ENCODE assay signal across 21 mouse cellular contexts in the genomic region with DNA sequence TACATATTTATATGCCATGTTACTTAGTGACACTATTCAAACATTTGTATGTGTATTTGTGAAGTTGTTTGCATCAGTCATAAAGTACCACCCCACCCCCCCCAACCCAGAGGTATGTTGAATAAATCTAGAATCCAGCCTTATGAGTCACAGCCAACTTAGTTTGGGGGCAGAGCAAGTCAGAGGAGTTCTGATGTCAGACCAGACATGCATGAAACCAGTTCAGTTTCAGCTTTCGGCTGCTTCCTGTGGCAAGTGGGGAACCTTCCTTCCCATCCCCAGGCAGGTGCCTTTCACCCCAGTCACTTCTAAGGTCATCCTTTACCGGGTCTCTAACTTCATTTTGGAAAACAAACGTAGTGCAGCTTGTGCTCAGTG. TPM values are rescaled to one million over a fixed set of nuclear protein-coding genes. Genes with fewer than 3 reads are reported as not detected.
DNase-seq lines count a peak whose midpoint lies in the region; ATAC-seq and TF ChIP-seq lines count a peak whose summit lies in the region.
"Had no signal": no experiment of that assay in that cellular context is flagged by ENCODE, and none has a peak within 500 bp of the region (broad histone marks: within the 10 kb centered on the region; RNA-seq: fewer than 3 reads in every experiment).

No protein-coding gene starts in this region.

- TF ChIP-seq EP300 in stomach, postnatal 0 days (optimal IDR thresholded peaks at IDR 0.05) = no peak

- no peak for ATAC-seq in hindbrain, embryonic 14.5 days (ENCODE audit: low FRiP score)
- ATAC-seq in hindbrain, embryonic 16.5 days = no peak
- ATAC-seq in stomach, postnatal 0 days (ENCODE audit: low FRiP score, low TSS enrichment) = no peak
- ATAC-seq: forebrain, embryonic 15.5 days; liver, postnatal 0 days; lung, postnatal 0 days had no signal

- H3K4me2 ChIP-seq in hindbrain, embryonic 14.5 days (replicated peaks) = 0 out of 2 replicates have a peak overlapping the region, but pooled peaks have one; percentile 90
- H3K4me2 ChIP-seq in hindbrain, embryonic 16.5 days (ENCODE audit: low read length) = no peak overlapping the region
- no peak overlapping the region for H3K4me2 ChIP-seq in stomach, postnatal 0 days (replicated peaks; ENCODE audit: low read depth)
- H3K4me2 ChIP-seq: heart, embryonic 11.5 days had no signal

- H3K4me1 ChIP-seq in hindbrain, embryonic 14.5 days (replicated peaks; ENCODE audit: control insufficient read depth, insufficient read depth, low read length) = peaks cover 39% of the 10 kb centered on the region
- H3K4me1 ChIP-seq in hindbrain, embryonic 16.5 days (ENCODE audit: control insufficient read depth, insufficient read depth, low read depth, low read length) = peaks cover 48% of the 10 kb centered on the region
- peaks cover 9% of the 10 kb centered on the region for H3K4me1 ChIP-seq in stomach, postnatal 0 days (replicated peaks; ENCODE audit: control insufficient read depth, insufficient read depth)

- peaks cover 83% of the 10 kb centered on the region for H3K36me3 ChIP-seq in hindbrain, embryonic 14.5 days (replicated peaks; ENCODE audit: control insufficient read depth, insufficient read depth)
- peaks cover 28% of the 10 kb centered on the region for H3K36me3 ChIP-seq in hindbrain, embryonic 16.5 days (ENCODE audit: control insufficient read depth, insufficient read depth, low read length)
- H3K36me3 ChIP-seq in stomach, postnatal 0 days (ENCODE audit: control insufficient read depth, insufficient read depth, low read length) = peaks cover 18% of the 10 kb centered on the region

- no peak for TF ChIP-seq POLR2A in brain, embryonic 14.5 days (IDR thresholded peaks at IDR 0.05; ENCODE audit: borderline replicate concordance, extremely low read depth, insufficient read depth, insufficient read length, poor library complexity, severe bottlenecking)

- no peak overlapping the region for H3K9ac ChIP-seq in hindbrain, embryonic 14.5 days
- H3K9ac ChIP-seq in hindbrain, embryonic 16.5 days (ENCODE audit: low read depth, low read length) = no peak overlapping the region
- H3K9ac ChIP-seq in stomach, postnatal 0 days (ENCODE audit: low read length) = no peak overlapping the region
- H3K9ac ChIP-seq: liver, postnatal 0 days had no signal

- no peak for DNase-seq in hindbrain, embryonic 14.5 days (ENCODE audit: low spot score)
- DNase-seq in Muller cell, postnatal 12 days (ENCODE audit: inconsistent ontology term) = peak; percentile 45
- peak; percentile 22 for DNase-seq in brain, embryonic 14.5 days (ENCODE audit: low read depth)
- DNase-seq in stomach, postnatal 0 days (ENCODE audit: low spot score) = peak; percentile 43
- no peak for DNase-seq in left cerebral cortex, adult 8-10 months (ENCODE audit: low spot score in 2 of 2)
- DNase-seq in left cerebral cortex, adult 18-20 months (ENCODE audit: low spot score in 2 of 2) = no peak
- DNase-seq: adrenal gland, postnatal 25 days; cerebellum, adult 11 months; cerebellum, adult 9-11 months; gastrocnemius, postnatal 10 days; layer of hippocampus, adult 9-11 months; liver, postnatal 0 days; right cerebral cortex, adult 18-20 months; thymus, postnatal 25 days had no signal

- TF ChIP-seq CTCF in brain, embryonic 14.5 days (IDR thresholded peaks at IDR 0.05; ENCODE audit: borderline replicate concordance, extremely low read depth, insufficient read depth, insufficient read length) = no peak
- TF ChIP-seq CTCF in stomach, postnatal 0 days (IDR thresholded peaks at IDR 0.05; ENCODE audit: low read depth) = no peak

- no peaks in the 10 kb centered on the region for H3K27me3 ChIP-seq in hindbrain, embryonic 14.5 days (ENCODE audit: control insufficient read depth, insufficient read depth, low read length)
- no peaks in the 10 kb centered on the region for H3K27me3 ChIP-seq in hindbrain, embryonic 16.5 days (replicated peaks; ENCODE audit: control insufficient read depth, insufficient read depth, low read length)
- H3K27me3 ChIP-seq in stomach, postnatal 0 days (ENCODE audit: control insufficient read depth, insufficient read depth, low read length) = no peaks in the 10 kb centered on the region
- H3K27me3 ChIP-seq: forebrain, embryonic 15.5 days; neural tube, embryonic 12.5 days had no signal

- no peak overlapping the region for H3K27ac ChIP-seq in hindbrain, embryonic 14.5 days
- no peak overlapping the region for H3K27ac ChIP-seq in hindbrain, embryonic 16.5 days (ENCODE audit: low read depth, low read length)
- H3K27ac ChIP-seq in stomach, postnatal 0 days (replicated peaks) = no peak overlapping the region
- H3K27ac ChIP-seq: kidney, postnatal 0 days; macrophage; neural tube, embryonic 12.5 days had no signal

- WGBS in hindbrain, embryonic 14.5 days = 49% methylated on average over 3 of the region's 3 CpGs
- WGBS in hindbrain, embryonic 16.5 days = 47% methylated on average over 3 of the region's 3 CpGs
- 44% methylated on average over 3 of the region's 3 CpGs for WGBS in stomach, postnatal 0 days

- H3K9me3 ChIP-seq in hindbrain, embryonic 14.5 days (ENCODE audit: control insufficient read depth, low read length) = no peaks in the 10 kb centered on the region
- H3K9me3 ChIP-seq in hindbrain, embryonic 16.5 days (ENCODE audit: control insufficient read depth, low read length) = no peaks in the 10 kb centered on the region
- no peaks in the 10 kb centered on the region for H3K9me3 ChIP-seq in stomach, postnatal 0 days (ENCODE audit: control insufficient read depth, low read length)
- H3K9me3 ChIP-seq: forebrain, embryonic 15.5 days; neural tube, embryonic 12.5 days had no signal

- no peak overlapping the region for H3K4me3 ChIP-seq in hindbrain, embryonic 14.5 days (replicated peaks; ENCODE audit: low read length)
- no peak overlapping the region for H3K4me3 ChIP-seq in hindbrain, embryonic 16.5 days (ENCODE audit: low read length)
- no peak overlapping the region for H3K4me3 ChIP-seq in stomach, postnatal 0 days (ENCODE audit: low read depth, low read length)
- H3K4me3 ChIP-seq: forebrain, embryonic 15.5 days; neural tube, embryonic 12.5 days had no signal

RNA-seq across cellular contexts. Expression of a gene that starts 8.0 kb away (rescaled TPM):
- 15.4 and 16.3 TPM in 2 replicates for polyA plus RNA-seq in hindbrain, embryonic 14.5 days (2014; fragmentation: Nextera tagmentation; extraction: Ambion mirVana)
- 11.2 and 12.4 TPM in 2 replicates for polyA plus RNA-seq in hindbrain, embryonic 16.5 days (2015; fragmentation: Nextera tagmentation; extraction: Ambion mirVana)
- polyA plus RNA-seq in brain, embryonic 14.5 days (2012; rRNA removed) = 162 and 167 TPM in 2 replicates
- 2.6 and 3.3 TPM in 2 replicates for polyA plus RNA-seq in stomach, postnatal 0 days (2015; fragmentation: Nextera tagmentation; extraction: Ambion mirVana)
- total RNA-seq in left cerebral cortex, adult 8-10 months (2022) = 10 to 100 TPM; 28.0 to 28.8 (median 28.5) TPM
- total RNA-seq in left cerebral cortex, adult 18-20 months (2021) = 10 to 100 TPM; 29.5 to 31.1 TPM

RNA-seq across cellular contexts. Expression of a gene that starts 42.6 kb away (rescaled TPM):
- 21.8 and 25.8 TPM in 2 replicates for polyA plus RNA-seq in hindbrain, embryonic 14.5 days (2014; fragmentation: Nextera tagmentation; extraction: Ambion mirVana)
- 23.4 and 34.0 TPM in 2 replicates for polyA plus RNA-seq in hindbrain, embryonic 16.5 days (2015; fragmentation: Nextera tagmentation; extraction: Ambion mirVana)
- polyA plus RNA-seq in brain, embryonic 14.5 days (2012; rRNA removed) = 48.2 and 49.2 TPM in 2 replicates
- polyA plus RNA-seq in stomach, postnatal 0 days (2015; fragmentation: Nextera tagmentation; extraction: Ambion mirVana) = 13.5 and 14.2 TPM in 2 replicates
- 10 to 100 TPM; 21.8 to 27.1 (median 25.3) TPM for total RNA-seq in left cerebral cortex, adult 8-10 months (2022)
- total RNA-seq in left cerebral cortex, adult 18-20 months (2021) = 10 to 100 TPM; 29.1 to 30.8 TPM

RNA-seq across cellular contexts. Expression of a gene that starts 57.7 kb away (rescaled TPM):
- 549 and 625 TPM in 2 replicates for polyA plus RNA-seq in hindbrain, embryonic 14.5 days (2014; fragmentation: Nextera tagmentation; extraction: Ambion mirVana)
- 693 and 702 TPM in 2 replicates for polyA plus RNA-seq in hindbrain, embryonic 16.5 days (2015; fragmentation: Nextera tagmentation; extraction: Ambion mirVana)
- 436 and 508 TPM in 2 replicates for polyA plus RNA-seq in brain, embryonic 14.5 days (2012; rRNA removed)
- 116 and 120 TPM in 2 replicates for polyA plus RNA-seq in stomach, postnatal 0 days (2015; fragmentation: Nextera tagmentation; extraction: Ambion mirVana)
- 100 to 1,000 TPM; 773 to 859 (median 828) TPM for total RNA-seq in left cerebral cortex, adult 8-10 months (2022)
- 100 to 1,000 TPM; 828 to 858 TPM for total RNA-seq in left cerebral cortex, adult 18-20 months (2021)

Comparison
In these comparisons a context has a peak if more than half of its experiments do, and no peak if none do; other contexts are left out.
1. DNase-seq: peak in Muller cell, postnatal 12 days (single experiment), brain, embryonic 14.5 days (single experiment) and stomach, postnatal 0 days (single experiment); none in hindbrain, embryonic 14.5 days (single experiment), left cerebral cortex, adult 8-10 months (0 of 2) and left cerebral cortex, adult 18-20 months (0 of 2).